Mouse (Mus musculus): ENCODE data around the gene Glt8d2. TPM values are rescaled to one million over a fixed set of nuclear protein-coding genes. Genes with fewer than 3 reads are reported as not detected.
"Not testable (repeated sequence)": the region's sequence is repeated elsewhere in the genome, so short reads cannot be mapped to it uniquely, and the experiment has no call there.

Gene Glt8d2
- total RNA-seq, 2 experiments from 2014 or later = 2.7 to 2.9 TPM

GRCm38 (mm10) chr10:82652625-82653024 is 37.8 kb downstream of the Glt8d2 start:
- intact Hi-C loops (cut with DNase I) = no loop called here

GRCm38 (mm10) chr10:82651221-82651620 is 39.2 kb downstream of the Glt8d2 start:
- DNase-seq (ENCODE audit: extremely low spot score in 1 of 2, low spot score in 2 of 2) = no peak
- intact Hi-C loops (cut with DNase I) = no loop called here

More at GRCm38 (mm10) chr10:82652625-82653024, 37.8 kb downstream of the Glt8d2 start:
- no peak for DNase-seq (ENCODE audit: extremely low spot score in 1 of 2, low spot score in 2 of 2)

- intact Hi-C loops (cut with DNase I) = no loop called here
These were observed 43.1 kb downstream of the Glt8d2 start for GRCm38 (mm10) chr10:82647205-82647811.

GRCm38 (mm10) chr10:82646083-82646482 is 44.4 kb downstream of the Glt8d2 start:
- intact Hi-C loops (cut with DNase I) = no loop called here
- DNase-seq (ENCODE audit: extremely low spot score in 1 of 2, low spot score in 2 of 2) = no peak

More at GRCm38 (mm10) chr10:82647205-82647811, 43.1 kb downstream of the Glt8d2 start:
- no peak for DNase-seq (ENCODE audit: extremely low spot score in 1 of 2, low spot score in 2 of 2)

- intact Hi-C loops (cut with DNase I) = no loop called here
- DNase-seq (ENCODE audit: extremely low spot score in 1 of 2, low spot score in 2 of 2) = no peak
These were observed 49.0 kb downstream of the Glt8d2 start for GRCm38 (mm10) chr10:82641481-82641880.

GRCm38 (mm10) chr10:82639032-82639698 is 51.3 kb downstream of the Glt8d2 start:
- intact Hi-C loops (cut with DNase I) = no loop called here
- no peak for DNase-seq (ENCODE audit: extremely low spot score in 1 of 2, low spot score in 2 of 2)

- intact Hi-C loops (cut with DNase I) = no loop called here
- no peak for DNase-seq (ENCODE audit: extremely low spot score in 1 of 2, low spot score in 2 of 2)
These were observed 54.1 kb downstream of the Glt8d2 start for GRCm38 (mm10) chr10:82636321-82636720.

- intact Hi-C loops (cut with DNase I) = no loop called here
- DNase-seq (ENCODE audit: extremely low spot score in 1 of 2, low spot score in 2 of 2) = no peak
These were observed 56.1 kb downstream of the Glt8d2 start for GRCm38 (mm10) chr10:82634348-82634747.

- intact Hi-C loops (cut with DNase I) = no loop called here
- DNase-seq (ENCODE audit: extremely low spot score in 1 of 2, low spot score in 2 of 2) = no peak
These were observed 57.8 kb downstream of the Glt8d2 start for GRCm38 (mm10) chr10:82632496-82633280.

GRCm38 (mm10) chr10:82631133-82631532 is 59.3 kb downstream of the Glt8d2 start:
- no peak for DNase-seq (ENCODE audit: extremely low spot score in 1 of 2, low spot score in 2 of 2)
- intact Hi-C loops (cut with DNase I) = no loop called here

- no peak for DNase-seq (ENCODE audit: extremely low spot score in 1 of 2, low spot score in 2 of 2)
- intact Hi-C loops (cut with DNase I) = no loop called here
These were observed 60.0 kb downstream of the Glt8d2 start for GRCm38 (mm10) chr10:82630497-82630896.

- DNase-seq (ENCODE audit: extremely low spot score in 1 of 2, low spot score in 2 of 2) = peak; percentile 87 to 96
- intact Hi-C loops (cut with DNase I) = not testable (repeated sequence)
These were observed 60.7 kb downstream of the Glt8d2 start, which contains the start of gene Tdg for GRCm38 (mm10) chr10:82629586-82630255. TSS of gene Tdg (plus strand) at chr10:82629828.

GRCm38 (mm10) chr10:82629111-82629585 is 61.3 kb downstream of the Glt8d2 start:
- DNase-seq (ENCODE audit: extremely low spot score in 1 of 2, low spot score in 2 of 2) = peak in 1 of 2 experiments; percentile 18
- intact Hi-C loops (cut with DNase I) = no loop called here

- DNase-seq (ENCODE audit: extremely low spot score in 1 of 2, low spot score in 2 of 2); intact Hi-C loops (cut with DNase I): not testable (repeated sequence)
These were observed 66.9 kb downstream of the Glt8d2 start for GRCm38 (mm10) chr10:82623553-82623932.

- DNase-seq (ENCODE audit: extremely low spot score in 1 of 2, low spot score in 2 of 2) = peak; percentile 82 to 95
- intact Hi-C loops (cut with DNase I) = no loop called here
These were observed 67.5 kb downstream of the Glt8d2 start, which contains the start of gene 1190007I07Rik for GRCm38 (mm10) chr10:82622671-82623552. TSS of gene 1190007I07Rik (minus strand) at chr10:82623228.

- no peak for DNase-seq (ENCODE audit: extremely low spot score in 1 of 2, low spot score in 2 of 2)
- intact Hi-C loops (cut with DNase I) = no loop called here
These were observed 68.2 kb downstream of the Glt8d2 start for GRCm38 (mm10) chr10:82622235-82622634.
